Mouse (Mus musculus) bone marrow, adult 2 months (tissue): ENCODE measurements around the gene Spag9.

ENCODE experiments used
- CTCF ChIP-seq: fragments of 200-500 bp; IDR thresholded peaks from 2 replicates; pipeline ENCODE4 v1.5.1; 2011; ENCODE audit warnings: low read length, control low read depth; ENCODE audit not compliant: control insufficient read depth, insufficient read depth
- POLR2A ChIP-seq: fragments of 200-500 bp; IDR thresholded peaks from 2 replicates; pipeline ENCODE4 v1.6.1; 2011; ENCODE audit warnings: low read depth, mild to moderate bottlenecking, control low read depth, low read length, borderline replicate concordance; ENCODE audit not compliant: control insufficient read depth

- TF ChIP-seq CTCF (no peak), POLR2A (no peak)
Observed at GRCm38 (mm10) chr11:93967381-93967780, 28.5 kb upstream of the Spag9 start.
